Comparison of ENCODE assay signal across 21 mouse cellular contexts in the genomic region with DNA sequence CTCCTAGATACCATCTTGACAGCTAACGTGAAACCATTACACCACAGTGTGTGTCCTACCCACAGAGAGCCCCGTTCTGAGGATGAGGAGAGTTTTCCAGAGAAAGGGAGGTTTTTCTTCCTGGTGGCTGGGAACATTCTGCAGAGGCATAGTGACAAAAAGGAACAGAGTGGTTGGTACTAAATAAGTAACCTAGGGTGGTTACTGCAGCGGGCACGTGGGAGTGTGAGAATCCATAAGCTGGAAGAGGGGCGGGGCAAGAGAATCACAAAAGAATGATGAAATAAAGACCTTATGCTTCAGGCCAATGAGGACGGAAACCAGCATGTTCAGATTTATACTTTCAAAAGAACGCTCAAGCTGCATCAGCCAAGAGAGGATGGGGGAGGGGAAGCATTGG. TPM values are rescaled to one million over a fixed set of nuclear protein-coding genes. Genes with fewer than 3 reads are reported as not detected.
"Had no signal": no experiment of that assay in that cellular context is flagged by ENCODE, and none has a peak within 500 bp of the region (broad histone marks: within the 10 kb centered on the region; RNA-seq: fewer than 3 reads in every experiment).

No protein-coding gene starts in this region.

- H3K27ac ChIP-seq: kidney, postnatal 0 days; layer of hippocampus, adult 2 months; liver, embryonic 13.5 days; macrophage; midbrain, embryonic 12.5 days; neural tube, embryonic 13.5 days had no signal

- DNase-seq: kidney, adult 2 months; kidney, postnatal 25 days; layer of hippocampus, adult 9-11 months; liver, embryonic 13.5 days; lung, adult 2 months; retina, postnatal 1 day; thymus, adult 18-20 months; thymus, postnatal 4 days had no signal

- ATAC-seq: intestine, postnatal 0 days; midbrain, embryonic 16.5 days had no signal

- H3K4me1 ChIP-seq: liver, embryonic 13.5 days had no signal

- H3K36me3 ChIP-seq: liver, embryonic 13.5 days; midbrain, embryonic 12.5 days; neural tube, embryonic 13.5 days had no signal

- H3K4me2 ChIP-seq: liver, embryonic 13.5 days; midbrain, embryonic 12.5 days; neural tube, embryonic 13.5 days had no signal

- H3K9me3 ChIP-seq: liver, embryonic 13.5 days; midbrain, embryonic 12.5 days; neural tube, embryonic 13.5 days had no signal

- H3K9ac ChIP-seq: liver, embryonic 13.5 days; midbrain, embryonic 12.5 days; neural tube, embryonic 13.5 days had no signal

- H3K4me3 ChIP-seq: layer of hippocampus, adult 2 months; liver, embryonic 13.5 days; midbrain, embryonic 12.5 days; myocyte; neural tube, embryonic 13.5 days had no signal

RNA-seq across cellular contexts. Expression of a gene that starts 8.0 kb away (rescaled TPM):
- polyA plus RNA-seq: kidney, adult 2 months; kidney, postnatal 0 days; liver, adult 2 months; liver, embryonic 13.5 days; liver, embryonic 16.5 days; lung, adult 2 months; lung, embryonic 16.5 days; macrophage; myocyte; small intestine, adult 2 months; spleen, adult 2 months had no signal

RNA-seq across cellular contexts. Expression of a gene that starts 26.7 kb away (rescaled TPM):
- polyA plus RNA-seq: liver, adult 2 months; myocyte had no signal
